Mouse (Mus musculus) forebrain, postnatal 0 days (tissue): ENCODE data around the gene Sox14. TPM values are rescaled to one million over a fixed set of nuclear protein-coding genes. Genes with fewer than 3 reads are reported as not detected.
A peak's percentile ranks its signal among the peaks of the same experiment; 100 is the strongest.

ENCODE experiments used
- ATAC-seq: fragments of 200-750 bp; cut with Nextera tagmentation; 2 replicates; pipeline ENCODE4 v1.8.0; 2017; ENCODE audit warnings: mild to moderate bottlenecking, moderate library complexity
- DNase-seq: peaks from one replicate; pipeline ENCODE4 v3.0.0-alpha.2; 2015
- H3K27ac ChIP-seq: fragments of 300-500 bp; sonication (generic); 2 replicates; pipeline ENCODE4 v1.5.1; 2014; ENCODE audit warnings: low read depth, mild to moderate bottlenecking, antibody characterized with exemption, low read length, moderate library complexity, mixed read lengths
- H3K27me3 ChIP-seq: fragments of 300-500 bp; sonication (generic); 2 replicates; pipeline ENCODE4 v1.6.1; 2014; ENCODE audit warnings: mild to moderate bottlenecking, low read length, mixed read lengths; ENCODE audit not compliant: insufficient read depth
- H3K36me3 ChIP-seq: fragments of 300-500 bp; sonication (generic); 2 replicates; pipeline ENCODE4 v1.6.1; 2014; ENCODE audit warnings: mild to moderate bottlenecking, moderate library complexity; ENCODE audit not compliant: insufficient read depth
- H3K4me1 ChIP-seq: fragments of 300-500 bp; sonication (generic); 2 replicates; pipeline ENCODE4 v1.6.1; 2014; ENCODE audit warnings: antibody characterized with exemption; ENCODE audit not compliant: insufficient read depth
- H3K4me2 ChIP-seq: fragments of 300-500 bp; sonication (generic); 2 replicates; pipeline ENCODE4 v1.6.1; 2014; ENCODE audit warnings: low read depth, mild to moderate bottlenecking, moderate library complexity
- H3K4me3 ChIP-seq: fragments of 300-500 bp; sonication (generic); 2 replicates; pipeline ENCODE4 v1.5.1; 2014; ENCODE audit warnings: low read depth, low read length, mixed read lengths
- H3K9ac ChIP-seq: fragments of 300-500 bp; sonication (generic); 2 replicates; pipeline ENCODE4 v1.6.1; 2014; ENCODE audit warnings: mild to moderate bottlenecking
- H3K9me3 ChIP-seq: fragments of 300-500 bp; sonication (generic); 2 replicates; pipeline ENCODE4 v1.6.1; 2016; ENCODE audit warnings: low read length
- CTCF ChIP-seq: sonication (generic); IDR thresholded peaks from 2 replicates; pipeline ENCODE4 v1.5.1; 2016; ENCODE audit warnings: antibody characterized with exemption, control low read depth, low read depth
- WGBS: fragments of 180-500 bp; shearing (Covaris S2); extraction: QIAGEN DNeasy Blood & Tissue Kit; methylation state at CpG from one replicate; pipeline ENCODE4 v1.1.7; 2014; 5-methylcytosine and 5-hydroxymethylcytosine counted together
- polyA plus RNA-seq: library from polyadenylated mRNA; unstranded; fragments of >200 nt; fragmentation: Nextera tagmentation; extraction: Ambion mirVana; gene quantifications from 2 replicates; pipeline ENCODE4 v1.2.1, GENCODE M21; 2015
- total RNA-seq: library from RNA; depleted of rRNA; stranded (reverse); fragments of >200 nt; gene quantifications from 2 replicates; pipeline ENCODE4 v1.2.3, GENCODE M21; 2014

The Sox14 gene
- total and polyA plus RNA-seq, 2 experiments from 2014 or later: 2.0 to 2.1 TPM

DNA sequence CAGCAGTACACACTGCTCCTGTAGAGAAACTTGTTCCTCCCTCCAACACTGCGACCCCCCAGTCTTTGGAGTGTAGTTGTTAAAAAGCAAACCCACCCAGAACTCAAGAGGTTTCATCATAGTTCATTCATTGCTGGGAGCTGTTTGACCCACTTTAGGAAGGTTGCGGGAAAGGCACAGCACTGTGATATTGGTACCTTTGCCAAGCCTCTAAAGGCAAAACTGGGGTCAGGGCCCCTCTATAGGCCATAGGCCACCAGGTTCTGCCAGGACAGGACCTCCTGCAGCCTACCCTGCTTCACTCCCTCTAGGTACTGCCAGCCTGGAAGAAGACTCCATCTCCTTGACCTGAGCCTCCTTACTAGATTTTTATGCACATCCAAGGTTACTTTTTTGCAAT is 2.2 kb downstream of the Sox14 start:
- H3K4me3 ChIP-seq: no peak overlapping the region
- DNase-seq: peak; percentile 21

DNA sequence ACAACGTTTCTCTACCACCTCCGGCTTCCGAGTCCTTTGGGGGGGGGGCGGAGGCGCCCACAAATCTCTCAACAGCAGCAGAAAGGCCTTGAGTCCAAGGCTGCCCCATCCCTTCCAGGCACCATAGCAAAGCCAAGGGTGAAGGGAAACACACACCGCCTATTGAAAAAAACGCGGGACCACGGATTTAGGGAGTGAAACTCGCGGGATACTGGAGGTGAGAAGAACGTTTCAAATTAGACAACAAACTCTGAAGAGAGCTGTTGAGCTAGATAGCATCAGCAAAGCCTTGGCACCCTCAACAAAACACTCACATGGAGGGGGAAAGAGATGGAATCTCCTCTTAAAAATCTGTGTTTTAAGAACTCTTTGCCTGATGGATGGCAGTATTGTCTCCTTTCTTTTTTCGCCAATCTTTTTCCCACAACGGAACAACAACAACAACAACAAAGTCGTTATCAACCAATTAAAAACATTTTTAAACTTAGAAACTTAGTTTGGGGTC is 2.8 kb downstream of the Sox14 start:
- no peak overlapping the region for H3K4me2 ChIP-seq
- H3K9ac ChIP-seq: no peak overlapping the region
- H3K4me1 ChIP-seq: no peaks in the 10 kb centered on the region
- H3K27ac ChIP-seq: no peak overlapping the region
- no peak for TF ChIP-seq CTCF
- whole genome bisulfite sequencing: under 1% methylated on average over 15 of the region's 15 CpGs
- no peaks in the 10 kb centered on the region for H3K9me3 ChIP-seq
- H3K4me3 ChIP-seq: no peak overlapping the region
- DNase-seq: peak; percentile 49
- ATAC-seq: no peak
- no peaks in the 10 kb centered on the region for H3K36me3 ChIP-seq
- peaks cover 81% of the 10 kb centered on the region for H3K27me3 ChIP-seq

More for the DNA sequence above, 2.2 kb downstream of the Sox14 start:
- 12% methylated on average over 2 of the region's 2 CpGs for WGBS
- Histone ChIP-seq H3K36me3 (no peaks in the 10 kb centered on the region), H3K9me3 (no peaks in the 10 kb centered on the region), H3K4me1 (no peaks in the 10 kb centered on the region), H3K9ac (no peak overlapping the region), H3K4me2 (no peak overlapping the region), H3K27ac (no peak overlapping the region), H3K27me3 (peaks cover 86% of the 10 kb centered on the region)
- no peak for ATAC-seq
- TF ChIP-seq CTCF: no peak

DNA sequence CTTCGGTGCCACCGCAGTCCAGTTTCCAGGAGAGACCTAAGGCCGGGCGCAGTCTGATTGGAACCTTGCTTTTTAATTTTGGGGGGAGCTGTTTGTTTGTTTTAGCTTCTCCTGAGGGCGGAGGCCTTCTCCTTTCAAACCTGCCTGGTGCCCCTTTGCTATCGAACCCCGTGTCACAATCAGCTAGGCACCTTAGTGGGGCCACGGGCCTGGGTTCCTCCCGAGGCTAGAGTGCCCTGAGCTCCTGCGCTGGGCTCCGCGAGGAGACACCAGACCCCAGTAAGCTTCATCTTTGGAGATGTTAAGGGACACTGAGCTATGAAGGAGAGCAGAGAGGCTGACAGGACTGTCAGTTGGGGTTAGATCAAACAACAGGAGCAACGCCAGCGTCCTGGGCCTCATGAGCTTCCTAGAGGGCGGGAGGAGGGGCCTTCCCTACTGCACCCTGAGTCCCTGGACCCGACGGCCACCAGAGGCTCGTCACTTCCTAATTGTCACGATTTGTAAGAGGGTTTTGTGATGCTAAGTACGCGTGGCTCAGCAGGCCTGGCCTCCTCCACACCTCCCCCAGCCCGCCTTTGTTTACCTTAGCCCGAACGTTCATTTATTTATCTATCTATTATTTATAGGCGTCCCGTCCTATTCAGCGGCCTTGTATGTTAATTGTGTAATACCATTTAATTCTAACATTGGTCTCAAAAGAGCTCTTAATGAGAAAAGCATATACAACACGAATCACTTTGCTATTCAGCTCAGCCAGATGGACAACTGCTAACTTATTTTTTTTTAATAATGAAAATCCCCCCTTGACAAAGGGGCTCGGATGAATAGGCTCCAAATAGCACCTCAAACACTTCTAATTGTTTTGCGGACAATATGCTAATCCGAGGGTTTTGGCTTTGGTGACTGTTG is 3.5 kb downstream of the Sox14 start:
- peaks cover 81% of the 10 kb centered on the region for H3K27me3 ChIP-seq
- no peak for ATAC-seq

DNA sequence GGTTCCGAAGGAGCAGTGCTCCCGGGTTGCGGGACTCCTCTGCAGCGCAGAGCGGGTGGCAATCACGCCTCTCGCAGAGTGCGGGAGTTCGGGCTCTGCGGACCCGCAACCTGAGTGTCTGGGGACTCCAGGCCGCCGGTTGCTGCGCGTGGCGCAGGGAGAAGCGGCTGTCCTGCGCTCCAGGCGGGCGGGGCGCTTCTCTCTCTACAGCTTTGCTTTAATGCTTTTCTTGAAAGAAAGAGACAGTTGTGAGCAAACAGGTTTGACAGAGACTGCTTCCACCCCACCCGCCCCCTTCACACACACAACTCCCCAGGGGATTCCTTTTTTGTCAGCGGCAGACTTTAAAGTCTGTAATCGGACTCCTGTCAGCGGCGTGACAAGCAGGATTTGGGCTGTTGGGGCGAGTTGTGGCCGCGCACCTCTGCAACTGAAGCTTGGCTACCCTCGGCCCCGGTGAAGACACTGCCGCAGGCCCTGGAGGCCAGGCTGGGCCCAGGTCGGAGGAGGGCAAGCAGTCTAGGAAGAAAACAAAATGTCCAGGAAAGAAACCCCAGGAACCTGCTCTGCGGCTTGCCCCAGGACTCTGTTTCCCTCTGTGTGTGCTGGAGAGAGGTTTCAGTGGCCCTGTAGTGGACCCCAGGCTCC is 4.3 kb downstream of the Sox14 start:
- under 1% methylated on average over 34 of the region's 34 CpGs for WGBS
- peak; percentile 29 for DNase-seq

More for the DNA sequence above, 3.5 kb downstream of the Sox14 start:
- H3K9me3 ChIP-seq: no peaks in the 10 kb centered on the region
- 3% methylated on average over 31 of the region's 31 CpGs for WGBS
- H3K9ac ChIP-seq: no peak overlapping the region
- no peak overlapping the region for H3K4me2 ChIP-seq
- no peaks in the 10 kb centered on the region for H3K4me1 ChIP-seq
- H3K27ac ChIP-seq: no peak overlapping the region
- no peak overlapping the region for H3K4me3 ChIP-seq
- TF ChIP-seq CTCF: no peak
- no peaks in the 10 kb centered on the region for H3K36me3 ChIP-seq
- DNase-seq: no peak

DNA sequence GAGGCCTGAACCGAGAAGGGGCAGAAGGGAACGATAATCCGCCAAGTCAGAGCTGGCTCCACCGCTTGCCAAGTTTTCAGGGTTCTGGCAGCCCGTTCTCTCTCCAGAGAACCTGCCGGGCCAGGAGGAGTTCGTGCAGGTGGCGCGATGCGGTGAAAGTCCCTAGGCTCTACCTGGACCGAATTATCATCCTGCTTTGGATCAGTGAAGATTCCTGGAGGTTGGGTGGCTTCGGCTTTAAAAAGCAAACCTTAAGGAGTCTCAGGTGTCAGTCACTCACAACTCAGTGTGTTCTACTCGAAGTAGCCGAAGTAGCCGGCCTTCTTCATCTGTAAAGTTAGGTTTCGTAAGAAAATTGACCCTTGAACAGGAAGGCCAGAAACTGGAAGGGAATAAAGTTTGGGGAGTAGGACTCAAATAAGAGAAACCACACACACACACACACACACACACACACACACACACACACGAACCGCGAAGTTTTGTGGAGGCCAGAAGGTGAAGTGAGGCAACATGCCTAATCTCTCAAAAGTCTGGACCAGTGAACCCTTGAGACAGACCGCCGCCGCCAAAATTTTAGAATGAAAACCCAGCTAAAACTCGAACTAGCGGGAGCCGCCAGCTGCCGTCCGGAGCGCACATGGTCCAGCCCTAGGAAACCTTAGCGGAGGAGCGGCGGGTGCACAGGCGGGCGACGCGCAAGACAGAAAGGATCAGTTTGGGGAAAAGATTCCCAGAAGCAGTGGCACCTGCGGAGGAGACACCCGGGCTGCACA is 5.0 kb downstream of the Sox14 start:
- H3K4me2 ChIP-seq: no peak overlapping the region
- 1% methylated on average over 37 of the region's 37 CpGs for WGBS
- no peaks in the 10 kb centered on the region for H3K9me3 ChIP-seq
- H3K9ac ChIP-seq: no peak overlapping the region
- no peak for ATAC-seq
- H3K4me3 ChIP-seq: no peak overlapping the region
- H3K36me3 ChIP-seq: no peaks in the 10 kb centered on the region
- DNase-seq: peak; percentile 33
- no peak overlapping the region for H3K27ac ChIP-seq
- TF ChIP-seq CTCF: no peak
- no peaks in the 10 kb centered on the region for H3K4me1 ChIP-seq
- H3K27me3 ChIP-seq: peaks cover 81% of the 10 kb centered on the region

More for the DNA sequence above, 4.3 kb downstream of the Sox14 start:
- Histone ChIP-seq H3K4me3 (no peak overlapping the region), H3K36me3 (no peaks in the 10 kb centered on the region), H3K4me2 (no peak overlapping the region), H3K4me1 (no peaks in the 10 kb centered on the region), H3K9me3 (no peaks in the 10 kb centered on the region), H3K9ac (no peak overlapping the region), H3K27ac (no peak overlapping the region), H3K27me3 (peaks cover 81% of the 10 kb centered on the region)
- no peak for TF ChIP-seq CTCF
- no peak for ATAC-seq

DNA sequence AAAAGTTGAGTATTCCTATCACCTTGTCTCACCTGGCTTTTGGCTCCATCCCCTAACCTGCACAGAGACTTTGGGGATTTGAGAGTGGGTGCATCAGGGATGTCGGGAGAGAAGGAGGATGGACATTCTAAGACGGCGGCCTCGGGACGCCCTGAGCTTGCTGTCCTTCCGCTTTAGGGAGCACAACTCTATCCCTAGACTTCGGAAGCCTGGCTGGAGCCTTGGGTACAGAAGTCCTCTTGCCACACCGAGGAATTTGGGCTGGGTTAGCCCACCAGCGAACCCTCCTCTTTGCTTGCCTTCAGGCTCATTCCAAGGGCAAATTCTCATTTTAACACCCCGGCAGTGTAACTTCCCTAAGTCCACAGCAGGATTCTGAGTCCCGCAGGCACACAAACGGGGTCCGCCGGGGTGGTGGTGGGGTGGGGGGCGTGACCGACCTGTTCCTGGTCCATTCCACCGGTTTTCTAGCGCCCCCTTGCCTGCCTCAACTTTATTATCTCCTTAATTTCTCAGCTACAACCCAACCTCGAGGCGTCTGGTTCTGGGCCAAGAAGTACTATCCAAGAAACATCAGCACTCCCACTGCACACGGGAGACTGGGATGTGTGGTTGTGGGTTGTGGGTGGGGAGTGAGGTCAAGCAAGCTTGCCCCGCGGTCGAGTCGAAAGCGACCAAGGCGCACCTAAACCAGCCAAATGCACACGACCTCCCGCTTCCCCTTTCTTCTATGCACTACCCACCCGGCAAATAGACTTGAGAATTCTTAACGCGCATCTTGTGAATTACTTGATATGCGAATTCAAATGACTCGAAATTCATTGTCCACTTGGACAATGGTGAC is 5.8 kb downstream of the Sox14 start:
- H3K36me3 ChIP-seq: no peaks in the 10 kb centered on the region
- no peak for ATAC-seq
- H3K9ac ChIP-seq: no peak overlapping the region
- peak; percentile 14 for DNase-seq
- peaks cover 82% of the 10 kb centered on the region for H3K27me3 ChIP-seq
- no peak overlapping the region for H3K27ac ChIP-seq
- no peak overlapping the region for H3K4me2 ChIP-seq
- under 1% methylated on average over 34 of the region's 34 CpGs for WGBS
- no peak for TF ChIP-seq CTCF
- no peak overlapping the region for H3K4me3 ChIP-seq
- no peaks in the 10 kb centered on the region for H3K9me3 ChIP-seq
- no peaks in the 10 kb centered on the region for H3K4me1 ChIP-seq
